Mouse (Mus musculus) intestine, postnatal 0 days (tissue): ENCODE measurements around the gene Angel2. TPM values are rescaled to one million over a fixed set of nuclear protein-coding genes. Genes with fewer than 3 reads are reported as not detected.
"Not testable (repeated sequence)": the region's sequence is repeated elsewhere in the genome, so short reads cannot be mapped to it uniquely, and the experiment has no call there.

Source experiments
- ATAC-seq: fragments of 200-750 bp; cut with Nextera tagmentation; 2 replicates; pipeline ENCODE4 v1.8.0; 2017; ENCODE audit warnings: mild to moderate bottlenecking, moderate TSS enrichment, moderate library complexity
- H3K27ac ChIP-seq: fragments of 300-500 bp; sonication (generic); 2 replicates; pipeline ENCODE4 v1.5.1; 2014; ENCODE audit warnings: mild to moderate bottlenecking, low read depth, low read length, moderate library complexity
- H3K27me3 ChIP-seq: fragments of 300-500 bp; sonication (generic); replicated peaks from 2 replicates; pipeline ENCODE4 v1.6.1; 2014; ENCODE audit warnings: low read length, mixed read lengths; ENCODE audit not compliant: control insufficient read depth, insufficient read depth
- H3K36me3 ChIP-seq: fragments of 300-500 bp; sonication (generic); 2 replicates; pipeline ENCODE4 v1.6.1; 2014; ENCODE audit warnings: mild to moderate bottlenecking, moderate library complexity; ENCODE audit not compliant: control insufficient read depth, insufficient read depth
- H3K4me1 ChIP-seq: fragments of 300-500 bp; sonication (generic); replicated peaks from 2 replicates; pipeline ENCODE4 v1.6.1; 2014; ENCODE audit warnings: antibody characterized with exemption, low read length, mixed read lengths; ENCODE audit not compliant: control insufficient read depth, insufficient read depth
- H3K4me2 ChIP-seq: fragments of 300-500 bp; sonication (generic); replicated peaks from 2 replicates; pipeline ENCODE4 v1.6.1; 2014; ENCODE audit warnings: low read depth, mild to moderate bottlenecking, moderate library complexity
- H3K4me3 ChIP-seq: fragments of 300-500 bp; sonication (generic); 2 replicates; pipeline ENCODE4 v1.5.1; 2014; ENCODE audit warnings: low read depth, low read length
- H3K9ac ChIP-seq: fragments of 300-500 bp; sonication (generic); 2 replicates; pipeline ENCODE4 v1.6.1; 2014; ENCODE audit warnings: mild to moderate bottlenecking, low read depth, low read length
- H3K9me3 ChIP-seq: fragments of 300-500 bp; sonication (generic); 2 replicates; pipeline ENCODE4 v1.6.1; 2016; ENCODE audit warnings: mixed run types; ENCODE audit not compliant: control insufficient read depth
- CTCF ChIP-seq: sonication (generic); IDR thresholded peaks from 2 replicates; pipeline ENCODE4 v1.5.1; 2016; ENCODE audit warnings: low read depth, mild to moderate bottlenecking, control low read depth, antibody characterized with exemption, moderate library complexity
- WGBS: fragments of 180-500 bp; shearing (Covaris S2); extraction: QIAGEN DNeasy Blood & Tissue Kit; methylation state at CpG from one replicate; pipeline ENCODE4 v1.1.7; 2014; 5-methylcytosine and 5-hydroxymethylcytosine counted together
- polyA plus RNA-seq: library from polyadenylated mRNA; unstranded; fragments of >200 nt; fragmentation: Nextera tagmentation; extraction: Ambion mirVana; gene quantifications from 2 replicates; pipeline ENCODE4 v1.2.1, GENCODE M21; 2015

Angel2 gene
- polyA plus RNA-seq: 23.2 and 23.8 TPM in 2 replicates

DNA sequence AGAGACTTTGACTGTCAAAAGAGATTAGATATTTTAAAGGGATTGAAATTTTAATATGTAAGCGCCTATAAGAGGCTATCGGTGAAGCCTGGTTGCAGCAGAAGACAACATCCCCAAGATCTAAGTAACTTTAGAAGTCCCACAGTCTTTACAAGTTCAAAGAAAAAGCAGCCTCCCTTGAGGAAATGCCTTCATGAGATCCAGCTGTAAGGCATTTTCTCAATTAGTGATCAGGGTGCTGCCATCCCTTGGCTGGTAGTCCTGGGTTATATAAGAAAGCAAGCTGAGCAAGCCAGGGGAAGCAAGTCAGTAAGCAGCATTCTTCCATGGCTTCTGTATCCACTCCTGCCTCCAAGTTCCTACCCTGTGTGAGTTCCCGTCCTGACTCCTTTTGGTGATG lies at the start of gene Angel2:
Gene Angel2 (plus strand): TSS at position 301 of the 400 bp plus-strand sequence.
- not testable (repeated sequence) for H3K27ac ChIP-seq, ATAC-seq, H3K4me3 ChIP-seq, H3K36me3 ChIP-seq, H3K27me3 ChIP-seq, H3K4me2 ChIP-seq, H3K4me1 ChIP-seq, H3K9ac ChIP-seq, H3K9me3 ChIP-seq
- WGBS: 85% methylated on average over 3 of the region's 3 CpGs

DNA sequence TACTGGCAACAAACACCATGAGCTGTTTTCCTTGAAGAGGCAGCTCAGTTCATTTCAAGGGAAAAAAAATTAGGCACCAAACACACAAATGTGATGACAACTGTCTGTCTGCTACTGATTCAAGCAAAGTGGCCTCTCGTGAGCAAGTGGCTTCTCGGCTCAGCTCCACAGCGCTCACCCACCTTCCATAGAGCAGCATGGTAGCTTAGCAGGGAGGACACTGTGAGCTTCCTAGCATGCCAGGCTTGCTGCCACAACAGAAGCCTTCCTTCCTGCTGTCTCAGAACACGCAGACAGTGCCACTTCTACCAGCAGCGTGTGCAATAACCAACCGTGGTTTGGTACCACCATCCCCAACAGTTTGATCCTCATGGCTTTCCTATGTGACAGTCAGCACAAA lies 49.2 kb upstream of the Angel2 start:
- Histone ChIP-seq H3K4me1 (no peaks in the 10 kb centered on the region), H3K27ac (no peak overlapping the region), H3K9me3 (no peaks in the 10 kb centered on the region), H3K36me3 (peaks cover 14% of the 10 kb centered on the region; the same call in 1 of the 2 replicates), H3K4me3 (no peak overlapping the region), H3K27me3 (no peaks in the 10 kb centered on the region), H3K9ac (no peak overlapping the region), H3K4me2 (no peak overlapping the region)
- no peak for ATAC-seq
- no peak for TF ChIP-seq CTCF
- WGBS: 93% methylated on average over 6 of the region's 6 CpGs

DNA sequence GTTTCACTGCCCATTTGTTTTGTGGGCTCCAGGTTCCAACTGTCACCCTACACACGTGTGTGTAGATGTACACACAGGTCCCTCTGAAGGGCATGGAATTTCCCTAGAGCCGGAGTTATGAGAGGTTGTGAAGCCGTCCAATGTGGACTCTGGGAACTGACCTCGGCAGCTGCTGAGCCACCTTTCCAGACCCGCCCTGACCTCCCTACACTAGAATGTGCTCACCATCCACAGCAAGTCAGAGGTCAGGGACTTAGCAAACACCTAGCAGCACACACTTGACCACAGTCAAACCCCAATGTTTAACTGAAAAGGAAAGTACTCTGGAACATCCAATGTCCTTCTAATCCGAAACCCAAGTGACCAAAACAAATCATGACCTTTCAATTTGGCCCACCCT lies 44.3 kb upstream of the Angel2 start:
- no peaks in the 10 kb centered on the region for H3K27me3 ChIP-seq
- no peak for TF ChIP-seq CTCF
- H3K9ac ChIP-seq: no peak overlapping the region
- WGBS: 68% methylated on average over 6 of the region's 6 CpGs
- H3K9me3 ChIP-seq: no peaks in the 10 kb centered on the region
- peaks cover 18% of the 10 kb centered on the region; the same call in 1 of the 2 replicates for H3K36me3 ChIP-seq
- no peak overlapping the region for H3K4me3 ChIP-seq
- H3K27ac ChIP-seq: no peak overlapping the region
- H3K4me1 ChIP-seq: no peaks in the 10 kb centered on the region
- no peak overlapping the region for H3K4me2 ChIP-seq
- ATAC-seq: no peak

DNA sequence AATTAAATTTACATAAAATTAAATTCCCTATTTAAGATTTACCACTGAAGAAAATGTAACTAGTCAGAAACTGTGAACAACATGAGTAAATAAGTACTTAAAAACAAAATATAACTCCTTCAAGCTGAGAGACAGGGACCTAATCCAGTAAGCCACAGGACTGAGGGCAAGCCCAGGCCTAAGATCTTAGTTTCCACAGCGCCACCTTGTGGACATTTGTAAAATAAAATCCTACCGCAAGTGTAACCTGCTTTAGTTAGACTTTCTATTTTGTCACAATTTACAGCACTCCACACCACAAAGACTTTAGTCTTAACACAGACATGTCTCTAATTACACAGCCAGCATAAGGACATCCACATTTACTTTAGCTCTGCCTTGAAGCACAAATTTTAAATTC lies 43.5 kb upstream of the Angel2 start:
- WGBS: 6% methylated on average over 2 of the region's 2 CpGs
- Histone ChIP-seq H3K27ac (no peak overlapping the region), H3K4me1 (no peaks in the 10 kb centered on the region), H3K9ac (no peak overlapping the region), H3K36me3 (peaks cover 23% of the 10 kb centered on the region; the same call in 1 of the 2 replicates), H3K27me3 (no peaks in the 10 kb centered on the region), H3K4me2 (no peak overlapping the region), H3K4me3 (no peak overlapping the region), H3K9me3 (no peaks in the 10 kb centered on the region)
- TF ChIP-seq CTCF: peak; percentile 83
- ATAC-seq: peak; percentile 33; the same call in 1 of the 2 replicates

DNA sequence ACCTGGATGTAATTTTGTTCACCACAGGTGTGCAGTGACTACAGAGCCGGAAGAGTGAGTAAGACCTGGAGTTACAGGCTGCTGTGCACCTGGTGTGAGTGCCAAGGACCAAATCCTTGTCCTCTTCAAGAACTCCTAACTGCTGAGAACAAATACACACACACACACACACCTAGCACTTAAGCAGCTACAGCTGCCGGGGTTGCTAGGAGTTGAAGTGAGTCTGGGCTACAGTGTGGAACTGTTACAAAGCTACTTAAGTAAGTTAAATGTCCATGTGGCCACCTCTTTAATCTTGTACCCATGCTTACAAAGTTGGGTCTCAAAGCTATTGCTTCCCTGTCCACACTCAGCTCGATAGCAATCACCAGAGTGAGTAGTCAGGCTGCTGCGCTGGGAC lies 38.9 kb upstream of the Angel2 start:
- H3K27ac ChIP-seq: no peak overlapping the region
- H3K9ac ChIP-seq: no peak overlapping the region
- no peak for ATAC-seq
- no peak overlapping the region for H3K4me3 ChIP-seq
- H3K27me3 ChIP-seq: no peaks in the 10 kb centered on the region
- H3K9me3 ChIP-seq: no peaks in the 10 kb centered on the region
- WGBS: 94% methylated on average over 4 of the region's 4 CpGs
- no peaks in the 10 kb centered on the region for H3K4me1 ChIP-seq
- no peak overlapping the region for H3K4me2 ChIP-seq
- TF ChIP-seq CTCF: no peak
- H3K36me3 ChIP-seq: peaks cover 22% of the 10 kb centered on the region; the same call in 1 of the 2 replicates

DNA sequence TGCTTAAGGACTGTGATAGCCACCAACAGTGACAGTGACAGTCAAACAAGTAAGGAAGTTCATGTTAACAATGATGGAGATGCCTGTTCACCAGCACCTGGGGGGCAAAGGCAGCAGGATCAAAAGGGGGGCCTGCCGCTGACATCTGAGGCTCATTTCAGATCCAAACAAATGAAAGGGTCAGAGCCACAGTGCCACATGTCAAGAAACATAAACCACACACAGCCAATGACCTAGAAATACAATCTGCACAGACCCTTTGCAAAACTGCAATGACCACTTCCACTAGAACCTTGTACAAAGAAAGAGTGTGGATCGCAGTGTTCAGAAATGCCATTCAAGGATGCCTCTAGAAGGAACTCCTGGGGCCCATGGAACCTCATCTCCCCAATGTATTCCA lies 36.9 kb upstream of the Angel2 start:
- Histone ChIP-seq H3K27me3 (no peaks in the 10 kb centered on the region), H3K4me2 (no peak overlapping the region), H3K27ac (no peak overlapping the region), H3K4me3 (no peak overlapping the region), H3K9me3 (no peaks in the 10 kb centered on the region), H3K9ac (no peak overlapping the region), H3K36me3 (peaks cover 35% of the 10 kb centered on the region), H3K4me1 (no peaks in the 10 kb centered on the region)
- ATAC-seq: no peak
- TF ChIP-seq CTCF: no peak
- 97% methylated on average over 2 of the region's 2 CpGs for WGBS

DNA sequence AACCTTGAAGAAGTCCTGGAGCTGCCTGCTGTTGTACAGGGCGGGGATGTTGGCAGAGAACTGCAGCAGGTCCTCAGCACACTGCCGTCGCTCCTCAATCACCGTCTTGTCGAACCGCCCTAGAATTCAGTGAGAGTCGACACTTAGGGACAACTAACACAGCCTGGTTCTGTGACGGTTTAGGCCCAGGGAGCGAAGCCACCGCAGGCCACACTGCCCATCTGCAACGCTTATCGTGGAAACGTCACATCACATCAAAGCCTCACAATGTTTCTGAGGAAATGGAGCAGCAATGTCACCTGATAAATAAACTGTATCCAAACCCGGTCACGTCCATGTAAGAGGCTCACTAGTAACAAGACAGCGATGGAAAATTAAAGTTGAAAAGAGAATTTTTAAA lies 36.3 kb upstream of the Angel2 start:
- H3K27me3 ChIP-seq: no peaks in the 10 kb centered on the region
- TF ChIP-seq CTCF: no peak
- H3K9ac ChIP-seq: no peak overlapping the region
- H3K4me1 ChIP-seq: no peaks in the 10 kb centered on the region
- H3K4me2 ChIP-seq: no peak overlapping the region
- no peak overlapping the region for H3K4me3 ChIP-seq
- no peak overlapping the region for H3K27ac ChIP-seq
- peaks cover 32% of the 10 kb centered on the region for H3K36me3 ChIP-seq
- WGBS: 87% methylated on average over 16 of the region's 16 CpGs
- no peaks in the 10 kb centered on the region for H3K9me3 ChIP-seq
- no peak for ATAC-seq
